Mouse (Mus musculus) ES-E14 (cell line): ENCODE measurements at regions not wholly inside any gene's neighbourhood (a gene's known extent, or its start where the extent isn't known, plus 50 kb on each side); places are given as distances from the start of the nearest gene placed in this dataset.

Experiments used
- DNase-seq: peaks from one replicate; pipeline ENCODE4 v3.0.0-alpha.2; 2013; ENCODE audit warnings: low read depth, low spot score
- H3K27ac ChIP-seq: 2 replicates; pipeline ENCODE4 v1.5.1; 2012; ENCODE audit warnings: low read depth, mild to moderate bottlenecking, low read length, moderate library complexity, mixed read lengths; ENCODE audit not compliant: poor library complexity, insufficient read depth, severe bottlenecking
- H3K36me3 ChIP-seq: 2 replicates; pipeline ENCODE4 v1.6.1; 2012; ENCODE audit warnings: mild to moderate bottlenecking, low read length, moderate library complexity, mixed read lengths; ENCODE audit not compliant: control insufficient read depth, poor library complexity, insufficient read depth, severe bottlenecking
- H3K4me1 ChIP-seq, 2 experiments: fragments of 150-350 bp in 1 of 2; sonication (generic) in 1 of 2; 2 replicates each; pipeline ENCODE4 v1.6.1; 2012; ENCODE audit warnings: low read length in 2 of 2, mild to moderate bottlenecking in 1 of 2, mixed read lengths in 1 of 2; ENCODE audit not compliant: control insufficient read depth in 2 of 2, insufficient read depth in 2 of 2, poor library complexity in 1 of 2
- H3K4me3 ChIP-seq, 2 experiments: fragments of 150-350 bp in 1 of 2; sonication (generic) in 1 of 2; 2 replicates each; pipeline ENCODE4 v1.5.1; 2012; ENCODE audit warnings: low read length in 2 of 2, low read depth in 1 of 2, mild to moderate bottlenecking in 1 of 2, mixed read lengths in 1 of 2; ENCODE audit not compliant: insufficient read depth in 1 of 2, poor library complexity in 1 of 2, severe bottlenecking in 1 of 2
- H3K9ac ChIP-seq: 2 replicates; pipeline ENCODE4 v1.6.1; 2012; ENCODE audit warnings: low read depth, mild to moderate bottlenecking, low read length, mixed read lengths; ENCODE audit not compliant: poor library complexity, insufficient read depth, severe bottlenecking
- H3K9me3 ChIP-seq: fragments of 150-350 bp; sonication (generic); 2 replicates; pipeline ENCODE4 v1.6.1; 2012; ENCODE audit warnings: low read depth, mild to moderate bottlenecking, low read length; ENCODE audit not compliant: control insufficient read depth, insufficient read depth
- CHD2 ChIP-seq: IDR thresholded peaks from 2 replicates; pipeline ENCODE4 v1.6.1; 2014; ENCODE audit warnings: mild to moderate bottlenecking, low read depth, low read length, inconsistent platforms
- HCFC1 ChIP-seq: IDR thresholded peaks from 2 replicates; pipeline ENCODE4 v1.6.1; 2012; ENCODE audit warnings: low read length, inconsistent platforms, borderline replicate concordance; ENCODE audit not compliant: insufficient read depth
- MAFK ChIP-seq: IDR thresholded peaks from 2 replicates; pipeline ENCODE4 v1.6.1; 2014; ENCODE audit warnings: mild to moderate bottlenecking, low read depth, low read length, inconsistent platforms; ENCODE audit not compliant: insufficient read depth
- ZC3H11A ChIP-seq: IDR thresholded peaks from 2 replicates; pipeline ENCODE4 v1.6.1; 2012; ENCODE audit warnings: low read depth, mild to moderate bottlenecking, inconsistent platforms, low read length, borderline replicate concordance
- ZNF384 ChIP-seq: IDR thresholded peaks from 2 replicates; pipeline ENCODE4 v1.6.1; 2012; ENCODE audit warnings: low read depth, low read length, inconsistent platforms
- in situ Hi-C, 2 experiments: fragments of 600-800 bp; cut with MboI; formaldehyde crosslinking; loops; one replicate each; pipeline ENCODE4 v1.15.1; 2025; ENCODE audit warnings: low sequenced_read_pairs in 2 of 2, inconsistent platforms in 1 of 2; ENCODE audit not compliant: unreplicated experiment in 2 of 2

GRCm38 (mm10) chr5:62473412-62473811, 292.5 kb downstream of the Arap2 start:
- Histone ChIP-seq H3K4me1 (no peaks in the 10 kb centered on the region), H3K36me3 (no peaks in the 10 kb centered on the region), H3K9me3 (no peaks in the 10 kb centered on the region), H3K9ac (no peak overlapping the region), H3K4me3 (no peak overlapping the region), H3K27ac (no peak overlapping the region)
- in situ Hi-C loops: no loop called here
- no peak for DNase-seq
- no peak for TF ChIP-seq CHD2
- no peak for TF ChIP-seq ZC3H11A
- TF ChIP-seq ZNF384: no peak
- no peak for TF ChIP-seq HCFC1
- no peak for TF ChIP-seq MAFK

- H3K9me3 ChIP-seq: no peaks in the 10 kb centered on the region
- no peak overlapping the region for H3K9ac ChIP-seq
- in situ Hi-C loops: no loop called here
- no peaks in the 10 kb centered on the region for H3K4me1 ChIP-seq
- no peak for DNase-seq
- TF ChIP-seq ZC3H11A (no peak), MAFK (no peak), HCFC1 (no peak), ZNF384 (no peak), CHD2 (no peak)
- H3K36me3 ChIP-seq: no peaks in the 10 kb centered on the region
- H3K27ac ChIP-seq: no peak overlapping the region
- H3K4me3 ChIP-seq: no peak overlapping the region
Observed at GRCm38 (mm10) chr5:62466802-62467201, 299.2 kb downstream of the Arap2 start.

- H3K4me1 ChIP-seq: no peaks in the 10 kb centered on the region
- DNase-seq: no peak
- TF ChIP-seq ZNF384 (no peak), MAFK (no peak), CHD2 (no peak), ZC3H11A (no peak), HCFC1 (no peak)
- no peak overlapping the region for H3K9ac ChIP-seq
- H3K36me3 ChIP-seq: no peaks in the 10 kb centered on the region
- in situ Hi-C loops: no loop called here
- H3K27ac ChIP-seq: no peak overlapping the region
- H3K4me3 ChIP-seq: no peak overlapping the region
- no peaks in the 10 kb centered on the region for H3K9me3 ChIP-seq
Observed at GRCm38 (mm10) chr5:62462574-62462973, 303.4 kb downstream of the Arap2 start.
